Mouse (Mus musculus) intestine, embryonic 15.5 days (tissue): ENCODE results near the gene Pfdn6. TPM values are rescaled to one million over a fixed set of nuclear protein-coding genes. Genes with fewer than 3 reads are reported as not detected.

Source experiments
- ATAC-seq: fragments of 200-750 bp; cut with Nextera tagmentation; 2 replicates; pipeline ENCODE4 v1.8.0; 2017; ENCODE audit warnings: moderate TSS enrichment, moderate library complexity
- H3K27ac ChIP-seq: fragments of 300-500 bp; sonication (generic); 2 replicates; pipeline ENCODE4 v1.5.1; 2015; ENCODE audit warnings: mild to moderate bottlenecking, inconsistent platforms
- H3K27me3 ChIP-seq: fragments of 300-500 bp; sonication (generic); replicated peaks from 2 replicates; pipeline ENCODE4 v1.6.1; 2015; ENCODE audit warnings: inconsistent platforms
- H3K36me3 ChIP-seq: fragments of 300-500 bp; sonication (generic); 2 replicates; pipeline ENCODE4 v1.6.1; 2015; ENCODE audit warnings: inconsistent platforms
- H3K4me1 ChIP-seq: fragments of 300-500 bp; sonication (generic); replicated peaks from 2 replicates; pipeline ENCODE4 v1.6.1; 2015; ENCODE audit warnings: inconsistent platforms
- H3K4me2 ChIP-seq: fragments of 300-500 bp; sonication (generic); replicated peaks from 2 replicates; pipeline ENCODE4 v1.6.1; 2015; ENCODE audit warnings: mild to moderate bottlenecking, inconsistent platforms
- H3K4me3 ChIP-seq: fragments of 300-500 bp; sonication (generic); replicated peaks from 2 replicates; pipeline ENCODE4 v1.5.1; 2015; ENCODE audit warnings: inconsistent platforms
- H3K9ac ChIP-seq: fragments of 300-500 bp; sonication (generic); 2 replicates; pipeline ENCODE4 v1.6.1; 2015; ENCODE audit warnings: inconsistent platforms
- H3K9me3 ChIP-seq: fragments of 300-500 bp; sonication (generic); 2 replicates; pipeline ENCODE4 v1.6.1; 2016; ENCODE audit warnings: inconsistent platforms
- WGBS: fragments of 180-500 bp; shearing (Covaris S2); methylation state at CpG from one replicate; pipeline ENCODE4 v1.1.7; 2015; 5-methylcytosine and 5-hydroxymethylcytosine counted together
- polyA plus RNA-seq: library from polyadenylated mRNA; unstranded; fragments of >200 nt; fragmentation: Nextera tagmentation; extraction: Ambion mirVana; gene quantifications from 2 replicates; pipeline ENCODE4 v1.2.1, GENCODE M21; 2015

Gene Pfdn6
- polyA plus RNA-seq, 1 experiment from 2014 or later: 159 TPM

- Histone ChIP-seq H3K9ac (no peak overlapping the region), H3K4me2 (no peak overlapping the region), H3K4me1 (no peaks in the 10 kb centered on the region), H3K27me3 (no peaks in the 10 kb centered on the region), H3K9me3 (no peaks in the 10 kb centered on the region), H3K27ac (no peak overlapping the region), H3K36me3 (0 out of 2 replicates have a peak, but pooled peaks cover 7% of the 10 kb centered on the region), H3K4me3 (no peak overlapping the region)
- WGBS: 3% methylated on average over 9 of the region's 9 CpGs
- peak; percentile 85 for ATAC-seq
Observed at GRCm38 (mm10) chr17:33968489-33968888, 28.3 kb upstream of the Pfdn6 start.

- no peak overlapping the region for H3K27ac ChIP-seq
- H3K9me3 ChIP-seq: no peaks in the 10 kb centered on the region
- no peak for ATAC-seq
- no peak overlapping the region for H3K4me2 ChIP-seq
- no peak overlapping the region for H3K4me3 ChIP-seq
- no peaks in the 10 kb centered on the region for H3K4me1 ChIP-seq
- H3K9ac ChIP-seq: no peak overlapping the region
- H3K36me3 ChIP-seq: peaks cover 18% of the 10 kb centered on the region
- 84% methylated on average over 16 of the region's 16 CpGs for WGBS
- H3K27me3 ChIP-seq: no peaks in the 10 kb centered on the region
Observed at GRCm38 (mm10) chr17:33965846-33966550, 25.9 kb upstream of the Pfdn6 start.

- peaks cover 18% of the 10 kb centered on the region for H3K36me3 ChIP-seq
- H3K27ac ChIP-seq: no peak overlapping the region
- H3K4me1 ChIP-seq: no peaks in the 10 kb centered on the region
- no peak overlapping the region for H3K4me2 ChIP-seq
- no peak overlapping the region for H3K4me3 ChIP-seq
- H3K9ac ChIP-seq: no peak overlapping the region
- no peaks in the 10 kb centered on the region for H3K9me3 ChIP-seq
- no peak for ATAC-seq
- no peaks in the 10 kb centered on the region for H3K27me3 ChIP-seq
- 93% methylated on average over 17 of the region's 17 CpGs for whole genome bisulfite sequencing
Observed at GRCm38 (mm10) chr17:33965082-33965845, 25.1 kb upstream of the Pfdn6 start.

DNA sequence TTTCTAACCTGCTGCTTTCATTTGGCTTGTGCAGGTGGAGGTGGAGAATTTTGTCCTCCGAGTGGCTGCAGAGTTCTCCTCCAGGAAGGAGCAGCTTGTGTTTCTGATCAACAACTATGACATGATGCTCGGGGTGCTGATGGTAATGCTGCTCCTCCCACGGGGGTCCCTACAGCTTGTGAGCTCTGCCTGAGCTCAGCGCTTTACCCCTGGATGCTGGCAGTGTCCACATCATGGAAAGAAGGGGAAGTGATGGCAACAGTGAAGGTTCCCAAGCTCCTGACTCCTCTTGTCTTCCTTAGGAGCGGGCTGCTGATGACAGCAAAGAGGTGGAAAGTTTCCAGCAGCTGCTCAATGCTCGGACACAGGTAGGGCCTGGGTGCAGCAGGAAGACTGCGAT, 22.7 kb upstream of the Pfdn6 start:
- 91% methylated on average over 7 of the region's 7 CpGs for WGBS
- H3K4me2 ChIP-seq: no peak overlapping the region

GRCm38 (mm10) chr17:33959948-33960347, 19.8 kb upstream of the Pfdn6 start:
- no peaks in the 10 kb centered on the region for H3K9me3 ChIP-seq
- no peak for ATAC-seq
- H3K27me3 ChIP-seq: no peaks in the 10 kb centered on the region
- H3K27ac ChIP-seq: no peak overlapping the region
- H3K36me3 ChIP-seq: peaks cover 18% of the 10 kb centered on the region
- no peak overlapping the region for H3K9ac ChIP-seq
- H3K4me1 ChIP-seq: no peaks in the 10 kb centered on the region
- no peak overlapping the region for H3K4me2 ChIP-seq
- no peak overlapping the region for H3K4me3 ChIP-seq
- WGBS: 93% methylated on average over 15 of the region's 15 CpGs

More for the DNA sequence above, 22.7 kb upstream of the Pfdn6 start:
- Histone ChIP-seq H3K27me3 (no peaks in the 10 kb centered on the region), H3K36me3 (peaks cover 25% of the 10 kb centered on the region), H3K9me3 (no peaks in the 10 kb centered on the region), H3K27ac (no peak overlapping the region), H3K9ac (no peak overlapping the region), H3K4me1 (no peaks in the 10 kb centered on the region), H3K4me3 (no peak overlapping the region)
- ATAC-seq: no peak

GRCm38 (mm10) chr17:33959135-33959534, 19.0 kb upstream of the Pfdn6 start:
- WGBS: 95% methylated on average over 13 of the region's 13 CpGs
- H3K4me1 ChIP-seq: peaks cover 5% of the 10 kb centered on the region
- no peak overlapping the region for H3K27ac ChIP-seq
- H3K9me3 ChIP-seq: no peaks in the 10 kb centered on the region
- no peak overlapping the region for H3K4me3 ChIP-seq
- no peaks in the 10 kb centered on the region for H3K27me3 ChIP-seq
- ATAC-seq: no peak
- peaks cover 20% of the 10 kb centered on the region for H3K36me3 ChIP-seq
- no peak overlapping the region for H3K4me2 ChIP-seq
- no peak overlapping the region for H3K9ac ChIP-seq

- no peaks in the 10 kb centered on the region for H3K27me3 ChIP-seq
- H3K27ac ChIP-seq: no peak overlapping the region
- H3K4me3 ChIP-seq: no peak overlapping the region
- H3K36me3 ChIP-seq: peaks cover 23% of the 10 kb centered on the region
- no peak overlapping the region for H3K9ac ChIP-seq
- no peak overlapping the region for H3K4me2 ChIP-seq
- H3K4me1 ChIP-seq: peaks cover 11% of the 10 kb centered on the region
- H3K9me3 ChIP-seq: no peaks in the 10 kb centered on the region
- WGBS: 95% methylated on average over 11 of the region's 11 CpGs
- ATAC-seq: no peak
Observed at GRCm38 (mm10) chr17:33958451-33958850, 18.3 kb upstream of the Pfdn6 start.

- WGBS: 87% methylated on average over 6 of the region's 6 CpGs
Observed at GRCm38 (mm10) chr17:33957493-33957892, 17.4 kb upstream of the Pfdn6 start.

GRCm38 (mm10) chr17:33956336-33956735, 16.2 kb upstream of the Pfdn6 start:
- Histone ChIP-seq H3K9me3 (no peaks in the 10 kb centered on the region), H3K36me3 (peaks cover 20% of the 10 kb centered on the region), H3K27me3 (no peaks in the 10 kb centered on the region), H3K9ac (peak overlapping the region; percentile 77), H3K4me2 (peak overlapping the region; percentile 67), H3K27ac (peak overlapping the region; percentile 88; the same call in 1 of the 2 replicates), H3K4me1 (peaks cover 26% of the 10 kb centered on the region), H3K4me3 (peak overlapping the region; percentile 84)
- no peak for ATAC-seq
- 7% methylated on average over 10 of the region's 10 CpGs for WGBS

More at GRCm38 (mm10) chr17:33957493-33957892, 17.4 kb upstream of the Pfdn6 start:
- no peak overlapping the region for H3K9ac ChIP-seq
- no peak overlapping the region for H3K4me3 ChIP-seq
- no peaks in the 10 kb centered on the region for H3K27me3 ChIP-seq
- H3K4me1 ChIP-seq: peaks cover 20% of the 10 kb centered on the region
- H3K36me3 ChIP-seq: peaks cover 25% of the 10 kb centered on the region
- H3K27ac ChIP-seq: no peak overlapping the region
- no peak overlapping the region for H3K4me2 ChIP-seq
- H3K9me3 ChIP-seq: no peaks in the 10 kb centered on the region
- ATAC-seq: no peak

DNA sequence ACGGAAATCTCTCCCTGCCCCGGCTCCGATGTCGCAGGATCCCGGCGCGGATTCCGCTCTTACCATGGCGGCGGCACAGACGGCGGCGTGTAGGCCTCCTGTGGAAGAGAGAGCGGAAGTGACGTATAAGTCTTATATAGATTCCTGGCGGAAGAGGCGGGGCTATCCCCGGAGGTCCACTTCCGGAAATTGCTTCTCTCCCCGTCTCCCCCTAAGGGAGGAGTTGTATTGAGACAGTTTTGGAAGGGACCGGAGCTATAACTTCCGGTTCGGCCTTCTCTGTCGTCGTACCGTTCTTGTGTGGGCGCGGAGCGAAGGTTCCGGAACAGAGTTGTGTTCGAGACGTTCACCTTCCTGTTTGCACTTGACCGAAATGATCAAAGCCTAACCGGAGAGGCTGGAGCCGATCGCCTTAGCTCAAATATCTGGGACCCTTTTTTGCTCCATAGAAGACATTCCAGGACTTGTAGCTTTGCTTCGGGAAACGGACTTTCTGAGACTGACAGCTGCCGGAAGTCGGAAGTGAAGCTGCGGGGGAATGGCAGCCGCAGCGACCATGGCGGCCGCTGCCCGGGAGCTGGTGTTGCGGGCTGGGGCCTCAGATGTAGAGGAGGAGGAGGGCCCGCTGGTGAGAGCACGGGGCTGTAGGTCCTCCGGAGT, 15.5 kb upstream of the Pfdn6 start, which contains the start of the genes Vps52 and Rps18:
Vps52 (plus strand) TSS at position 258 of the 660 bp plus-strand sequence.
Rps18 (minus strand) TSS at position 447 of the 660 bp plus-strand sequence.
- Histone ChIP-seq H3K27ac (peak within 1 kb of the TSS; percentile 94), H3K36me3 (peaks cover 20% of the 10 kb centered on the region), H3K4me3 (peak within 1 kb of the TSS; percentile 84), H3K4me1 (peaks cover 30% of the 10 kb centered on the region), H3K9ac (peak within 1 kb of the TSS; percentile 97), H3K9me3 (no peaks in the 10 kb centered on the region), H3K27me3 (no peaks in the 10 kb centered on the region), H3K4me2 (peak within 1 kb of the TSS; percentile 91)
- peak; percentile 87 for ATAC-seq
- WGBS: under 1% methylated on average over 50 of the region's 50 CpGs

DNA sequence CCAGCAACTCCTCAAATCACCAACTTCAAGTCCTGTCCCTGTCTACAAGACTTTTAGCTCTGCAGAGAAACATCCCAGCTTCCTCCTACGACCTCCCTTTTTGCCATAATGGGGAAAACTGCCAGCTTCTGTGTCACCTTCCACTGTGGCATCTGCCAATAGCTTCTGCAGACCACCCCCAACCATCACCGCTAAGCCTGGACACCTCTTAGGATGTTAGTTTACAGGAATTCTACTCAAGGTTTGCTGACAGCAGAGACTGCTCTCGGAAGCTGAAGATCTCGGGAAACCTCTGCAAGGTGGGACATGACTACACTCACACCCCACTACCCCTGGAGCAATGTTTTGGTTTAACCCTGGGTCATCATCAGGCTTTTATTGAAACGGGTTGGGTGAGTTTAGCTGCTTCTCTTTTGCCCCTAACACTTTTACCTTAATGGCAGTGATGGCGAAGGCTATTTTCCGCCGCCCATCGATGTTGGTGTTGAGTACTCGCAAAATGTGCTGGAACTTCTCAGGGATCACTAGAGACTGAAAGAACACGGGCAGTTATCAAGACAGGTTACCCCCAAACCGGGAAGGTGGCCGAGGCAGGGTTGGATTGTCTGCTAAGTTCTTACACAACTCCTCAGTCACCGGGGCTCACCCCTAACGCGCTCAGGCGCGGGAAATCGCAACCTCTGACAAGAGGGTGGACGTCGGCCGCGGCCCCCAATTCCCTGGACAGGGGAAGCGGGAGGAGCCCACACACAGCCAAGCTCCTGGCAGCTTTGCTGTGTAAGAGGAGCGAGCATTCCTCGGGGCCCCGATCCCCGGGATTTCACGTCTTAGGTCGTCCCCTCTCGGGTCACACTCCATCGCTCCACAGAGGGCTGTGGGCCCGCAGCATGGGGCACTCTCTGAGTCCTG, 14.8 kb upstream of the Pfdn6 start:
- peak; percentile 23; the same call in 1 of the 2 replicates for ATAC-seq
- no peaks in the 10 kb centered on the region for H3K9me3 ChIP-seq
- H3K4me1 ChIP-seq: peaks cover 38% of the 10 kb centered on the region
- under 1% methylated on average over 33 of the region's 33 CpGs for WGBS
- peak overlapping the region; percentile 84 for H3K4me3 ChIP-seq
- no peaks in the 10 kb centered on the region for H3K27me3 ChIP-seq
- peak overlapping the region; percentile 97 for H3K9ac ChIP-seq
- peaks cover 19% of the 10 kb centered on the region for H3K36me3 ChIP-seq
- H3K27ac ChIP-seq: peak overlapping the region; percentile 94
- peak overlapping the region; percentile 91 for H3K4me2 ChIP-seq
